Mouse (Mus musculus) CH12.LX (cell line): ENCODE data around the gene Tnfaip6. TPM values are rescaled to one million over a fixed set of nuclear protein-coding genes. Genes with fewer than 3 reads are reported as not detected.
A peak's percentile ranks its signal among the peaks of the same experiment; 100 is the strongest.

Experiments
- DNase-seq: peaks from one replicate; pipeline ENCODE4 v3.0.0-alpha.2; 2013; ENCODE audit errors: extremely low read depth
- H3K27ac ChIP-seq: 2 replicates; pipeline ENCODE4 v1.5.1; 2012; ENCODE audit warnings: low read depth, mild to moderate bottlenecking, control low read depth, moderate library complexity; ENCODE audit not compliant: insufficient read depth
- H3K27me3 ChIP-seq: replicated peaks from 2 replicates; pipeline ENCODE3; 2012; ENCODE audit warnings: inconsistent platforms
- H3K36me3 ChIP-seq, 2 experiments: replicated peaks in 1 of 2; 2 replicates each; pipeline versions ENCODE3 to v1.6.1; 2012; ENCODE audit warnings: inconsistent platforms in 1 of 2, low read length in 1 of 2, mild to moderate bottlenecking in 1 of 2, mixed read lengths in 1 of 2, moderate library complexity in 1 of 2; ENCODE audit not compliant: control insufficient read depth in 1 of 2, insufficient read depth in 1 of 2
- H3K4me1 ChIP-seq, 2 experiments: 2 replicates each; pipeline ENCODE4 v1.6.1; 2012; ENCODE audit warnings: inconsistent platforms in 1 of 2, moderate library complexity in 1 of 2; ENCODE audit not compliant: insufficient read depth in 2 of 2, control insufficient read depth in 1 of 2
- H3K4me2 ChIP-seq: 2 replicates; pipeline ENCODE4 v1.6.1; 2012; ENCODE audit warnings: low read depth, mild to moderate bottlenecking, control low read depth; ENCODE audit not compliant: poor library complexity, insufficient read depth, severe bottlenecking
- H3K4me3 ChIP-seq, 3 experiments: fragments of 150-350 bp in 1 of 3; sonication (generic) in 1 of 3; replicated peaks in 1 of 3; 2 replicates each; pipeline versions ENCODE3 to v1.5.1; 2011 to 2012; ENCODE audit warnings: low read depth in 2 of 3, low read length in 2 of 3, mild to moderate bottlenecking in 2 of 3, moderate library complexity in 2 of 3, control low read depth in 1 of 3, improper control_type of control experiment in 1 of 3, inconsistent platforms in 1 of 3, mixed read lengths in 1 of 3; ENCODE audit not compliant: poor library complexity in 1 of 3
- H3K79me2 ChIP-seq: replicated peaks from 2 replicates; pipeline ENCODE4 v1.6.1; 2012; ENCODE audit warnings: mild to moderate bottlenecking, moderate library complexity; ENCODE audit not compliant: control insufficient read depth, poor library complexity, insufficient read depth, severe bottlenecking; ENCODE audit errors: extremely low read depth
- H3K9ac ChIP-seq: 2 replicates; pipeline ENCODE4 v1.6.1; 2012; ENCODE audit warnings: low read depth, mild to moderate bottlenecking, control low read depth, moderate library complexity; ENCODE audit not compliant: insufficient read depth
- H3K9me3 ChIP-seq: replicated peaks from 2 replicates; pipeline ENCODE3; 2012; ENCODE audit warnings: low read length, inconsistent platforms, mixed read lengths
- BHLHE40 ChIP-seq: IDR thresholded peaks from 2 replicates; pipeline ENCODE4 v1.6.1; 2011; ENCODE audit warnings: mild to moderate bottlenecking, low read depth, low read length, improper control_type of control experiment
- CHD2 ChIP-seq: IDR thresholded peaks from 2 replicates; pipeline ENCODE4 v1.6.1; 2011; ENCODE audit warnings: low read length, improper control_type of control experiment
- ELF1 ChIP-seq: IDR thresholded peaks from 2 replicates; pipeline ENCODE4 v1.6.1; 2014; ENCODE audit warnings: low read depth, mild to moderate bottlenecking, inconsistent platforms, low read length, improper control_type of control experiment
- EP300 ChIP-seq: IDR thresholded peaks from 2 replicates; pipeline ENCODE4 v1.6.1; 2011; ENCODE audit warnings: low read length, improper control_type of control experiment
- GABPA ChIP-seq: IDR thresholded peaks from 2 replicates; pipeline ENCODE4 v1.6.1; 2012; ENCODE audit warnings: low read depth, low read length, improper control_type of control experiment, inconsistent platforms; ENCODE audit not compliant: insufficient replicate concordance
- HCFC1 ChIP-seq: IDR thresholded peaks from 2 replicates; pipeline ENCODE4 v1.6.1; 2012; ENCODE audit warnings: low read depth, mild to moderate bottlenecking, inconsistent platforms, low read length, improper control_type of control experiment
- JUND ChIP-seq: conservative IDR thresholded peaks from 2 replicates; pipeline ENCODE4 v1.6.1; 2011; ENCODE audit warnings: low read depth, low read length, improper control_type of control experiment
- KAT2A ChIP-seq: IDR thresholded peaks from 2 replicates; pipeline ENCODE4 v1.6.1; 2012; ENCODE audit warnings: low read length, improper control_type of control experiment, inconsistent platforms; ENCODE audit not compliant: insufficient replicate concordance
- MAFK ChIP-seq: IDR thresholded peaks from 2 replicates; pipeline ENCODE4 v1.6.1; 2011; ENCODE audit warnings: low read length, improper control_type of control experiment; ENCODE audit not compliant: insufficient replicate concordance
- MEF2A ChIP-seq: IDR thresholded peaks from 2 replicates; pipeline ENCODE4 v1.6.1; 2014; ENCODE audit warnings: low read depth, mild to moderate bottlenecking, inconsistent platforms, low read length, improper control_type of control experiment, borderline replicate concordance
- MXI1 ChIP-seq: IDR thresholded peaks from 2 replicates; pipeline ENCODE4 v1.6.1; 2011; ENCODE audit warnings: mild to moderate bottlenecking, low read depth, low read length, improper control_type of control experiment
- MYC ChIP-seq: IDR thresholded peaks from 2 replicates; pipeline ENCODE4 v1.6.1; 2011; ENCODE audit warnings: low read depth, mild to moderate bottlenecking, improper control_type of control experiment, low read length
- NELFE ChIP-seq: IDR thresholded peaks from 2 replicates; pipeline ENCODE4 v1.6.1; 2011; ENCODE audit warnings: low read depth, low read length, improper control_type of control experiment
- NRF1 ChIP-seq: IDR thresholded peaks from 2 replicates; pipeline ENCODE4 v1.6.1; 2014; ENCODE audit warnings: low read depth, mild to moderate bottlenecking, inconsistent platforms, low read length, improper control_type of control experiment, moderate library complexity
- POLR2A ChIP-seq: IDR thresholded peaks from 2 replicates; pipeline ENCODE4 v1.6.1; 2011; ENCODE audit warnings: low read depth, mild to moderate bottlenecking, improper control_type of control experiment, low read length
- POLR2AphosphoS2 ChIP-seq: IDR thresholded peaks from 2 replicates; pipeline ENCODE4 v1.6.1; 2011; ENCODE audit warnings: low read depth, low read length, improper control_type of control experiment
- SIN3A ChIP-seq: IDR thresholded peaks from 2 replicates; pipeline ENCODE4 v1.6.1; 2012; ENCODE audit warnings: low read length, improper control_type of control experiment, inconsistent platforms
- SMC3 ChIP-seq: IDR thresholded peaks from 2 replicates; pipeline ENCODE4 v1.6.1; 2011; ENCODE audit warnings: low read depth, low read length, improper control_type of control experiment
- TBP ChIP-seq: conservative IDR thresholded peaks from 2 replicates; pipeline ENCODE4 v1.6.1; 2011; ENCODE audit warnings: low read depth, low read length, improper control_type of control experiment
- TCF12 ChIP-seq: IDR thresholded peaks from 2 replicates; pipeline ENCODE4 v1.6.1; 2014; ENCODE audit warnings: low read depth, mild to moderate bottlenecking, inconsistent platforms, low read length, improper control_type of control experiment
- UBTF ChIP-seq: IDR thresholded peaks from 2 replicates; pipeline ENCODE4 v1.6.1; 2012; ENCODE audit warnings: low read depth, mild to moderate bottlenecking, inconsistent platforms, low read length, improper control_type of control experiment, moderate library complexity
- ZC3H11A ChIP-seq: IDR thresholded peaks from 2 replicates; pipeline ENCODE4 v1.6.1; 2012; ENCODE audit warnings: low read depth, mild to moderate bottlenecking, inconsistent platforms, low read length, improper control_type of control experiment
- ZKSCAN1 ChIP-seq: IDR thresholded peaks from 2 replicates; pipeline ENCODE4 v1.6.1; 2012; ENCODE audit warnings: low read depth, inconsistent platforms, low read length, improper control_type of control experiment, borderline replicate concordance
- ZMIZ1 ChIP-seq: IDR thresholded peaks from 2 replicates; pipeline ENCODE4 v1.6.1; 2012; ENCODE audit warnings: low read depth, mild to moderate bottlenecking, inconsistent platforms, low read length, improper control_type of control experiment
- dilution Hi-C: fragments of 300-500 bp; cut with MboI; formaldehyde crosslinking; loops from 2 replicates; pipeline ENCODE4 v1.14.3; 2020; ENCODE audit warnings: low sequenced_read_pairs; ENCODE audit not compliant: extremely low pct_unique_long_range_greater_than_20kb, extremely low pct_ligation_motif_present
- in situ Hi-C: fragments of 300-500 bp; cut with MboI; formaldehyde crosslinking; loops from 3 replicates; pipeline ENCODE4 v1.14.3; 2019; ENCODE audit warnings: low sequenced_read_pairs, low pct_ligation_motif_present, low pct_unique_long_range_greater_than_20kb, mixed read lengths
- polyA plus RNA-seq: library from polyadenylated mRNA; unstranded; fragments of >175 nt; gene quantifications from 2 replicates; pipeline ENCODE4 v1.2.1, GENCODE M21; 2012; ENCODE audit warnings: low read depth; ENCODE audit not compliant: insufficient read length
- total RNA-seq, 2 experiments: library from RNA; depleted of rRNA; stranded (reverse); fragments of 300-350 nt in 1 of 2; fragments of >200 nt in 1 of 2; gene quantifications; 2 replicates each; pipeline ENCODE4 v1.2.3; 2012 to 2014

Tnfaip6 gene
- total and polyA plus RNA-seq, 3 experiments, result 0.13 to 0.59 (median 0.34) TPM

- DNase-seq, result peak; percentile 16
- peak overlapping the region; percentile 29 to 87 (median 38) for H3K4me3 ChIP-seq
- H3K4me2 ChIP-seq, result peak overlapping the region; percentile 77
- H3K9me3 ChIP-seq, result no peaks in the 10 kb centered on the region
- dilution Hi-C loops (no loop called here), in situ Hi-C loops (no loop called here)
- H3K4me1 ChIP-seq, result peaks cover 0 to 18% of the 10 kb centered on the region in 2 experiments; a peak in 2 of 4 replicates
- no peak overlapping the region for H3K27ac ChIP-seq
- TF ChIP-seq POLR2A (no peak), CHD2 (no peak), EP300 (no peak), GABPA (no peak), SMC3 (no peak), JUND (no peak), MEF2A (no peak), ZMIZ1 (no peak), MYC (no peak), HCFC1 (no peak)
- TF ChIP-seq, all 38 proteins: peak for 0
- Histone ChIP-seq H3K27me3 (no peaks in the 10 kb centered on the region), H3K79me2 (peaks cover 28% of the 10 kb centered on the region), H3K36me3 (peaks cover 6 to 27% of the 10 kb centered on the region in 2 experiments), H3K9ac (peak overlapping the region; percentile 31; the same call in 1 of the 2 replicates)
Observed at GRCm38 (mm10) chr2:52072065-52072490, 34.3 kb downstream of the Tnfaip6 start.

GRCm38 (mm10) chr2:52072491-52073140 lies 34.8 kb downstream of the Tnfaip6 start, which contains the start of gene Rif1:
Gene Rif1 (plus strand): TSS chr2:52072832.
- no peak within 1 kb of the TSS for H3K27ac ChIP-seq
- TF ChIP-seq NELFE (peak; percentile 65; the same call in 1 of the 2 replicates), MYC (no peak), TBP (no peak), ZMIZ1 (peak; percentile 40; the same call in 1 of the 2 replicates), ELF1 (peak; percentile 38), ZKSCAN1 (no peak), NRF1 (peak; percentile 57), JUND (no peak), UBTF (peak; percentile 80; the same call in 1 of the 2 replicates), CHD2 (no peak), MAFK (no peak), MEF2A (0 out of 2 replicates have a peak, but pooled peaks have one; percentile 20), KAT2A (0 out of 2 replicates have a peak, but pooled peaks have one; percentile 59), BHLHE40 (peak; percentile 80), TCF12 (peak; percentile 62), SMC3 (no peak), SIN3A (no peak; the same call in 1 of the 2 replicates), HCFC1 (peak; percentile 61), MXI1 (peak; percentile 52), POLR2AphosphoS2 (no peak), POLR2A (peak; percentile 61; the same call in 1 of the 2 replicates), ZC3H11A (no peak)
- dilution Hi-C loops, result no loop called here

More at GRCm38 (mm10) chr2:52072491-52073140, 34.8 kb downstream of the Tnfaip6 start, which contains the start of gene Rif1:
- H3K9me3 ChIP-seq, result no peaks in the 10 kb centered on the region
- peaks cover 0 to 18% of the 10 kb centered on the region in 2 experiments; a peak in 2 of 4 replicates for H3K4me1 ChIP-seq
- peak; percentile 71 for DNase-seq
- peaks cover 30% of the 10 kb centered on the region for H3K79me2 ChIP-seq
- in situ Hi-C loops, result no loop called here
- H3K4me3 ChIP-seq, result peak within 1 kb of the TSS; percentile 74 to 87 (median 80)
- H3K9ac ChIP-seq, result peak within 1 kb of the TSS; percentile 76
- H3K36me3 ChIP-seq, result peaks cover 6 to 31% of the 10 kb centered on the region in 2 experiments
- H3K27me3 ChIP-seq, result no peaks in the 10 kb centered on the region
- H3K4me2 ChIP-seq, result peak within 1 kb of the TSS; percentile 77
